Mouse (Mus musculus) heart, embryonic 16.5 days (tissue): Measurements from ENCODE around the gene Ranbp3. TPM values are rescaled to one million over a fixed set of nuclear protein-coding genes. Genes with fewer than 3 reads are reported as not detected.

ENCODE experiments used
- ATAC-seq: fragments of 200-750 bp; cut with Nextera tagmentation; replicated peaks from 2 replicates; pipeline ENCODE4 v1.8.0; 2017; ENCODE audit warnings: moderate number of reproducible peaks; ENCODE audit not compliant: insufficient read depth, low FRiP score; ENCODE audit errors: extremely low read depth
- H3K27ac ChIP-seq: fragments of 300-500 bp; sonication (generic); 2 replicates; pipeline ENCODE4 v1.5.1; 2014; ENCODE audit warnings: mild to moderate bottlenecking, low read length, control low read depth, moderate library complexity
- H3K27me3 ChIP-seq: fragments of 300-500 bp; sonication (generic); 2 replicates; pipeline ENCODE4 v1.6.1; 2014; ENCODE audit warnings: low read length, mixed read lengths; ENCODE audit not compliant: control insufficient read depth, insufficient read depth
- H3K36me3 ChIP-seq: fragments of 300-500 bp; sonication (generic); 2 replicates; pipeline ENCODE4 v1.6.1; 2014; ENCODE audit not compliant: control insufficient read depth, insufficient read depth
- H3K4me1 ChIP-seq: fragments of 300-500 bp; sonication (generic); 2 replicates; pipeline ENCODE4 v1.6.1; 2014; ENCODE audit warnings: low read length, mixed read lengths; ENCODE audit not compliant: control insufficient read depth, insufficient read depth
- H3K4me2 ChIP-seq: fragments of 300-500 bp; sonication (generic); 2 replicates; pipeline ENCODE4 v1.6.1; 2014; ENCODE audit warnings: low read depth, mild to moderate bottlenecking, control low read depth, low read length
- H3K4me3 ChIP-seq: fragments of 300-500 bp; sonication (generic); 2 replicates; pipeline ENCODE4 v1.5.1; 2014; ENCODE audit warnings: mild to moderate bottlenecking, control low read depth, low read length
- H3K9ac ChIP-seq: fragments of 300-500 bp; sonication (generic); 2 replicates; pipeline ENCODE4 v1.6.1; 2014; ENCODE audit warnings: low read length, control low read depth
- H3K9me3 ChIP-seq: fragments of 300-500 bp; sonication (generic); replicated peaks from 2 replicates; pipeline ENCODE4 v1.6.1; 2016; ENCODE audit warnings: low read length; ENCODE audit not compliant: control insufficient read depth
- WGBS: fragments of 180-500 bp; shearing (Covaris S2); extraction: QIAGEN DNeasy Blood & Tissue Kit; methylation state at CpG from one replicate; pipeline ENCODE4 v1.1.7; 2014; 5-methylcytosine and 5-hydroxymethylcytosine counted together
- polyA plus RNA-seq: library from polyadenylated mRNA; unstranded; fragments of >200 nt; fragmentation: Nextera tagmentation; extraction: Ambion mirVana; gene quantifications from 2 replicates; pipeline ENCODE4 v1.2.1, GENCODE M21; 2015

The Ranbp3 gene
- polyA plus RNA-seq, 1 experiment from 2014 or later, result 63.1 TPM

DNA sequence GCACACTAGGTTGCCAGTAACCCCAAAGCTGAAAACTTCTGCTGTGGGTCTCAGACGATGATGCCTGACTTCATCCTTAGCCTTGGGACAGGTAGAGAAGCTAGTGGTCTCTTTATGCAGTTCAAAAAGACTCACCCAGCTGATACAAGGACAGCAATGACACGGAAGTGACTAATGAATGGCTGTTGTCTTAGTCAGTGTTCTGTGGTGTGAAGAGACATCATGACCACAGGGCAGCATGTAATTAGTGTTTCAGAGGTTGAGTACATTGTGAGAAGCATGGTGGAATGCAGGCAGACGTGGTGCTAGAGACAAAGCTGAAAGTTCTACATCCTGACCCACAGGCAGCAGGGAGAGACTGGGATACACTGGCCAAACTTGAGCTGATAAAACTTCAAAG lies 5.5 kb upstream of the Ranbp3 start:
- no peaks in the 10 kb centered on the region for H3K9me3 ChIP-seq
- H3K27me3 ChIP-seq, result peaks cover 3% of the 10 kb centered on the region; the same call in 1 of the 2 replicates
- 65% methylated on average over 3 of the region's 3 CpGs for WGBS
- H3K4me3 ChIP-seq, result no peak overlapping the region
- no peak overlapping the region for H3K27ac ChIP-seq
- peaks cover 3% of the 10 kb centered on the region for H3K4me1 ChIP-seq
- no peak for ATAC-seq
- H3K36me3 ChIP-seq, result no peaks in the 10 kb centered on the region
- H3K9ac ChIP-seq, result no peak overlapping the region
- no peak overlapping the region for H3K4me2 ChIP-seq

DNA sequence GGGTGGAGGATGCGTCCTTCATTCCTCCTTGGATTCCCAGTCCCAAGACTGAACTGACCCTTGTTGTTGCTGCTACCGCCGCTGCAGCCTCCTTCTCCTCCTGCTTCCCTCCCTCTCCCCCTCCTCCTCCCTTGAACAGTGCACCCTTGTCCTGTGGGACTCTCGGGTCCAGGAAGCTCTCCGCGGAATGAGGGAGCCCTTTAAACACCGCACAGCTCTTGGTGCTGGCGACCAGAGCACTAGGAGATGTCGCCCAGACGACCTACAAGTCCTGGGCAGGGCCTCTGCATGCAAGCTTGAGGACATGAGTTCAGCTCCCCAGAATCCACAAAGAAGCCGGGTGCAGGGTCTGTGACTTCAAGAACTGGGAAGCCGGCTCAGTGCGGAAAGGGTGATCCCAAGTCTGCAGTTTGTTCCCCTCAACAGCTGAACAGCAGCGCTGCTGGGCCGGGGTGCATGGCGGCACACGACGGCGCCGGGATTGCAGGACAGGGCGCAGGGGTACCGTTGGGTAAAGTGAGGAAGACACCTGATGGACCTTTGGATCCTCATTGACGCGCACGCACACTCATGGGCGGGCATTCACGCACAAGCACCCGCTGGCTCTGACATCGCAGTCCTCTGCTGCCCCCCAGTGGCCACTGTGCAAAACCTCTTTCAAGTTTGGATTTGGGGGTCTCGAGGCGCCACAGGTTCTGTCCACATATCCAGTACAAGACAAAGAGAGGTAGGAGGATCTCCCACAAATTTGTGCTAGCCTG lies 4.5 kb upstream of the Ranbp3 start:
- no peaks in the 10 kb centered on the region for H3K36me3 ChIP-seq
- ATAC-seq, result no peak
- peak overlapping the region; percentile 96 for H3K4me2 ChIP-seq
- H3K4me1 ChIP-seq, result peaks cover 3% of the 10 kb centered on the region
- H3K9ac ChIP-seq, result peak overlapping the region; percentile 72
- 2% methylated on average over 31 of the region's 31 CpGs for WGBS
- peak overlapping the region; percentile 56 for H3K4me3 ChIP-seq
- peaks cover 3% of the 10 kb centered on the region; the same call in 1 of the 2 replicates for H3K27me3 ChIP-seq
- no peaks in the 10 kb centered on the region for H3K9me3 ChIP-seq
- no peak overlapping the region for H3K27ac ChIP-seq

DNA sequence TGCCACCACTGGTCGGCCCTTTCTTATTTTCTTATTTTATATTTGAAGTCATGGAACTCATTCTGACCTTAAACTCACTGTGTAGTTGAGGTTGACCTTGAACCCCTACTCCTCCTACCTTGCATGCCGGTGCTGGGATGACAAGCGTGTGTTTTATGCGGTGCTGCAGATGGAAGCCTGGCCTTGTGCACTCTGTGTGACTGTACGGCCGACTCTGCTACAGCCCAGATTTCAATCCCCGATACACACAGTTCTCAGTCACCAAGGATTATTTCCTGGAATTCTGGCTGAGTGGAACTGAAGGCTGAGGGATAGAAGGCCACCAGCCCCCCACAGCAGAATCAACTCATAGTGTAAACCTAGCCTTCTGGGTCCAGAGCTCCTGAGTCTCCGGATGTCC lies 3.3 kb upstream of the Ranbp3 start:
- H3K27ac ChIP-seq, result no peak overlapping the region
- 80% methylated on average over 8 of the region's 8 CpGs for WGBS
- H3K9me3 ChIP-seq, result no peaks in the 10 kb centered on the region
- no peaks in the 10 kb centered on the region for H3K36me3 ChIP-seq
- H3K4me3 ChIP-seq, result no peak overlapping the region
- no peak overlapping the region for H3K9ac ChIP-seq
- H3K27me3 ChIP-seq, result peaks cover 3% of the 10 kb centered on the region; the same call in 1 of the 2 replicates
- peaks cover 11% of the 10 kb centered on the region for H3K4me1 ChIP-seq
- no peak for ATAC-seq
- H3K4me2 ChIP-seq, result no peak overlapping the region

DNA sequence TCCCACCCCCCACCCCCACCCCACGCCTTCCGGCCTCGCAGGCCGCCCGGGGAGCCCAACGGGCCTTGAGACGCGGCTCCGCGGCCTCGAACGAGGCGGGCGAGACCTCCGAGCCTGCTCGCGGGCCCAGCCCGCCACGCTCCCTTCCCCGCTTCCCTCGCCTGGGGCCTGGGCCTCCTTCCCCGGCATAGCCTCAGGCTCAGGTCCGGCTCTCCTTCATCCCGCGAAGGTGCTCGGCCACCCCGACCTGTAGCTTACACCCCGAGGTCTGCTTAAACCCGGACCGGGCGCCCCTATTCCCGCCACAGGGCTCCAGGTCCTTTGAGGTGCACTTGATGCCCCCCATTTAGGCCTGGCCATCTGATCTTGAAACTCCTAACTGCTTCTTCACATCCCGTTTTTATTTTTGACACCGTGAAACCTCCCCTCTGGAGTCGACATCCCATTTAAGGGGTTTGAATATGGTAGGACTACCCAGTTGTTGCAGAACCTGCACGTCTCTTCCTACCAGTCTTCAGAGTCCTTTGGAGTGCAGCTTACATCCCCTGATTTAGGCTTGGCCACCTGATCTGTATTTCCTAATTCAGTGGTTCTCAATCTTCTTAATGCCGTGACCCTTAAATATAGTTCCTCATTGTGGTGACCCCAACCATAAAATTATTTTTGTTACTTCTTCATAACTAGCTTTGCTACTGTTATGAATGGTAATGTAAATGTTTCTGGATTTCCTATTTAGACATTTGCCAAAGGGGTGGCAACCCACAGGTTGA lies 738 bp downstream of the Ranbp3 start:
- ATAC-seq, result peak; percentile 10
- Histone ChIP-seq H3K4me3 (peak overlapping the region; percentile 66), H3K4me2 (peak overlapping the region; percentile 79), H3K9ac (peak overlapping the region; percentile 88), H3K27ac (peak overlapping the region; percentile 80), H3K27me3 (no peaks in the 10 kb centered on the region), H3K4me1 (peaks cover 11% of the 10 kb centered on the region), H3K36me3 (peaks cover 7% of the 10 kb centered on the region; the same call in 1 of the 2 replicates), H3K9me3 (no peaks in the 10 kb centered on the region)
- 1% methylated on average over 36 of the region's 37 CpGs for WGBS

DNA sequence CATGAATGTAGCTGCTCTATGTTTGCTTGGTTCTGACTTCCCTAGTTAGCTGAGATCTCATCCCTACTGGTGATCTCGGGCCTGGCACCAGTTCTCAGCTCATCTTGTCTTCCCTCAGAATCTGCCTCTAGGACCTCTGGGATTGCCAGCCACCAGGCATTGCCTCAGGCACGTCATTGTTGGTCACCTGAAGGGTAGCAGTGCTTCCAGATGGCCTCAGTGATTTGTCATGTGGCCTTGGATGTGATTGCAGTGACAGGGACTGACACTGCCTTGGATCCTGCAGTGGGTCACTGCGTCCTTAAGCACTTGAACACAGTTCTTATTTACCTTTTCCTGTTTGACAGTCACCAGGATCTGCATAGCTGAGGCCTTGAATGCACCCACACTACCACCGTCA lies 8.7 kb downstream of the Ranbp3 start:
- Histone ChIP-seq H3K4me3 (no peak overlapping the region), H3K9me3 (no peaks in the 10 kb centered on the region), H3K27me3 (no peaks in the 10 kb centered on the region), H3K27ac (no peak overlapping the region), H3K36me3 (peaks cover 15% of the 10 kb centered on the region), H3K4me1 (peaks cover 19% of the 10 kb centered on the region), H3K4me2 (no peak overlapping the region), H3K9ac (no peak overlapping the region)
- WGBS, result 68% methylated on average over 4 of the region's 4 CpGs
- ATAC-seq, result no peak

DNA sequence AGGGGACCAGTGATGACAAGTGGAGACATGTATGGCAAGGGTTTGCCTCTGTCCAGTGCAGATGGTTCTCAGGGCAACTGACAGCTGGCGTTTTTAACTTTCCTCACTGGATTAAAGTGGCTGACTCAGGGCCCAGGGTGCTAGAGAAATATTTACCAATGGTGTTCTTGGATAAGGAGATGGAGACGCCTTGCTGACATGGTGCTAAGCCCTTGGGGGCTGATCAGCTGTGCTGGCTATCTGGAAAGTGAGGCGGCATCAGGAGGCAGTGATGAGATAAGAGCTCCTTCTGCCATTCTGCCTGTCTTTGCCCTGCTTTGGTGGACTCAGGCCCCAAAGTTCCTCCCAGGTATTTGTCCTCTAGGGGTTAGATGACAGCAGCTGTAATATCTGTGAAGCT lies 9.8 kb downstream of the Ranbp3 start:
- no peak for ATAC-seq
- H3K27ac ChIP-seq, result no peak overlapping the region
- peaks cover 13% of the 10 kb centered on the region for H3K36me3 ChIP-seq
- no peaks in the 10 kb centered on the region for H3K27me3 ChIP-seq
- H3K4me3 ChIP-seq, result no peak overlapping the region
- no peaks in the 10 kb centered on the region for H3K9me3 ChIP-seq
- H3K4me2 ChIP-seq, result no peak overlapping the region
- no peak overlapping the region for H3K9ac ChIP-seq
- 23% methylated on average over 3 of the region's 3 CpGs for WGBS
- H3K4me1 ChIP-seq, result peaks cover 18% of the 10 kb centered on the region

DNA sequence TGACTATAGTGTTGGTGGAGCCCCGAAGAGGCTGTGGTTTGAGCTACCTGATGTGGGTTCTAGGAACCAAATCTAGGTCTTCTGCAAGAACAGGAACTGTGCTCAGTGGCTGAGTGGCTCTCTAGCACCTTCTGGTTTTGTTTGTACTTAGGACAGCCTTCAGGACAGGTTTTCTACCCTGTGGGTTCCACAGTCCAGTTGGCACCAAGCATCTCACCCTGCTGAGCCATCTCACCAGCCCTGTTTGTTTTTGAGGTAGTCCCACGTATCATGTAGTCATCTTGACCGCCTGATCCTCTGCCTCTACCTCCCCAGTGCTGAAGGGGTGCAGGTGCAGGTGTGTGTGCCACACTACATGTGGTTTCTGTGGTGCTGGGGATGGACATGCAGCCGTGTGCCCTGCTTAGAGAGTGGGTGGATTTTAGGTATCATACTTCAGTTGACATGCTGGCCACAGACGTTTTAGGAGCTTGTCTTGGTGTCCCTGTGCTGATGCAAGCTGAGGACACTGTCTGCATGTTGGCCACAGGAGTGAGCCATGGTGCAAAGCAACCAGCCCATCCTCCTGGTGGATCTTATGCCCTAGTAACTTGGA lies 10.5 kb downstream of the Ranbp3 start:
- no peak overlapping the region for H3K9ac ChIP-seq
- no peak overlapping the region for H3K4me2 ChIP-seq
- no peak overlapping the region for H3K4me3 ChIP-seq
- H3K27me3 ChIP-seq, result no peaks in the 10 kb centered on the region
- WGBS, result 84% methylated on average over 5 of the region's 5 CpGs
- no peak for ATAC-seq
- peaks cover 20% of the 10 kb centered on the region for H3K4me1 ChIP-seq
- H3K27ac ChIP-seq, result no peak overlapping the region
- H3K9me3 ChIP-seq, result no peaks in the 10 kb centered on the region
- H3K36me3 ChIP-seq, result peaks cover 13% of the 10 kb centered on the region

DNA sequence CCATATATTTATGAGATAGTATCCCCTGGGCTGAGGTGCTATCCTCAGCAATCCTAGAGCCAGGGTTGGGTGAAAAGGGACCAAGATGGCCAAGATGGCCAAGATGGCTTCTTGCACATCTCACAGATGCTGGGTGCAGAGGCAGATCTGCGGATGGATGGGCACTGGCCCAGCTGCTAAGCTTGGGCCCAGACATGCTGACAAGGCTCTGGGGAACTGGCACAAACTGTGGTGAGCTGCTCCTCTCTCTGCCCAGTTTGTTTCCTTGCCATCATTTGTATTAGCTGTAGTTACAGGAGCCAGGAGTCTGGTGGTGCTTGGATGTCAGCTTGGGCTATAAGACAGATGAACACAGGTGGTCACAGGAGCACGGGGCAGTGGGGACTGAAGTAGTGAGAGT lies 11.6 kb downstream of the Ranbp3 start:
- 80% methylated on average over 2 of the region's 2 CpGs for WGBS
- no peak overlapping the region for H3K4me3 ChIP-seq
- no peak overlapping the region for H3K9ac ChIP-seq
- H3K27ac ChIP-seq, result no peak overlapping the region
- peaks cover 20% of the 10 kb centered on the region for H3K4me1 ChIP-seq
- no peaks in the 10 kb centered on the region for H3K9me3 ChIP-seq
- H3K4me2 ChIP-seq, result no peak overlapping the region
- no peaks in the 10 kb centered on the region for H3K27me3 ChIP-seq
- no peak for ATAC-seq
- peaks cover 13% of the 10 kb centered on the region for H3K36me3 ChIP-seq

DNA sequence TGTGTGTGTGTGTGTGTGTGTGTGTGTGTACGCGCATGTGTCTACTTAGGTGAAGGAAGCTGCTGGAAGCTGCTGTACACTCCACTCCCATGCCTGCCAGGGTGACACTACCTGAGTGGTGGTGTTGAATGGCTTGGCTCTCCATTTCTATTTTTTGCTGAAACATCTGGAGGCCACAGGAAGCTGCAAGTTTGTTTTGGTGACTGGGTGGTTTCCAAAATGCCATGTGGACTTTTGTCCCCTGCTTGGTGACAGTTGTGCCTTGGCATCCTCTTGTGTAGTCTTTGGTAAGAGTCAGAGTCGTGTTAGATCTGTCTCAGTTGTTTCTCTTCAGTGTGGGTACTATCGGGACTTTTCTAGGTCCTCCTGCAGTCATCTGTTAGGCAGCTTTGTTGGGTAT lies 13.7 kb downstream of the Ranbp3 start:
- no peak overlapping the region for H3K9ac ChIP-seq
- H3K4me3 ChIP-seq, result no peak overlapping the region
- no peak overlapping the region for H3K27ac ChIP-seq
- no peaks in the 10 kb centered on the region for H3K9me3 ChIP-seq
- peaks cover 16% of the 10 kb centered on the region for H3K36me3 ChIP-seq
- peaks cover 18% of the 10 kb centered on the region for H3K4me1 ChIP-seq
- no peak overlapping the region for H3K4me2 ChIP-seq
- 82% methylated on average over 4 of the region's 4 CpGs for WGBS
- no peak for ATAC-seq
- H3K27me3 ChIP-seq, result no peaks in the 10 kb centered on the region
